Mouse (Mus musculus) liver, adult 2 months (tissue): ENCODE results near the gene Dmbx1.

Experiments
- CTCF ChIP-seq: fragments of 200-500 bp; IDR thresholded peaks from 2 replicates; pipeline ENCODE4 v1.5.1; 2011; ENCODE audit warnings: low read depth, low read length, control low read depth
- POLR2A ChIP-seq: fragments of 200-500 bp; IDR thresholded peaks from 2 replicates; pipeline ENCODE4 v1.6.1; 2011; ENCODE audit warnings: low read length, control low read depth; ENCODE audit not compliant: insufficient read depth; ENCODE audit errors: extremely low read depth

DNA sequence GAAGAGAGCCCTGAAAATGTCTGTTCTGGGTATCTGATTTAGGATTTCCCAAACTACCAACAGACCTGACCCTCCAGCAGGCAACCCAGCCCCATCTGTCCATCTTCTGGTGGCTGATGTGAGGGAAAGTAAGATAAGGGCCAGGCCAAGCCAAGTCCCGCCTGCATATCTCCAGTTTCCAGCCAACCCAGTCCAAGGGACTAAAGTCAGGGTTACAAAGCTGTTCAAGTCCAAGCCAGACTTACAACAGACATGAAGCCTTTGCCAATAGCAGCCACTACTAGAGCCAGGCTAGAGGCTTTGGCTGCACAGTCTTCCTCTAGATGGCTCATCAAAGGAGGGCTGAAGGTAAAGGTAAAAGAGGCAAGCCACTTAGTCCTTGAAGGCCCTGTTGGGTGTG is 31.7 kb downstream of the Dmbx1 start:
- no peak for TF ChIP-seq CTCF
- TF ChIP-seq POLR2A = no peak
